Mouse (Mus musculus): ENCODE results near the gene Fam171a1.

Gene Fam171a1

GRCm38 (mm10) chr2:3135297-3135684 lies 21.3 kb downstream of the Fam171a1 start:
- no peak for DNase-seq (ENCODE audit: extremely low read depth, insufficient read length, low spot score)

DNA sequence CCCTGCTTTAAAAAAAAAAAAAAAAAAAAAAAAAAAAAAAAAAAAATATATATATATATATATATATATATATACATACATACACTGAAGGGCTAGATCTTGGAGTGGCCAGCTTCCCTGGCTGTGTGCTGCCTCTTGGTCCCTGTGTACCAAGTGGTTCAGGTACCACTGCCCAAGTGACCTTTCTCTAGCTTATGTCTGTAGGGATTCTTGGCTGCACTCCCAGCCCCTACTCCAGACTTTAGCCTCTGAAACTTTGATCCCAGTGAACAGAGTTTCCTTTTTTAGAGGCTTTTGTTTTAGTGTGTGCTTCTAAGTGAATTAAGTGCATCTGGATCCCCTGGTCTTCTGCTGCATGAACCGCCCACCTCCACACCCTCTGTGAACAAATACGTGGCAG lies 24.3 kb downstream of the Fam171a1 start:
- no peak for DNase-seq (ENCODE audit: extremely low read depth, insufficient read length, low spot score)

DNA sequence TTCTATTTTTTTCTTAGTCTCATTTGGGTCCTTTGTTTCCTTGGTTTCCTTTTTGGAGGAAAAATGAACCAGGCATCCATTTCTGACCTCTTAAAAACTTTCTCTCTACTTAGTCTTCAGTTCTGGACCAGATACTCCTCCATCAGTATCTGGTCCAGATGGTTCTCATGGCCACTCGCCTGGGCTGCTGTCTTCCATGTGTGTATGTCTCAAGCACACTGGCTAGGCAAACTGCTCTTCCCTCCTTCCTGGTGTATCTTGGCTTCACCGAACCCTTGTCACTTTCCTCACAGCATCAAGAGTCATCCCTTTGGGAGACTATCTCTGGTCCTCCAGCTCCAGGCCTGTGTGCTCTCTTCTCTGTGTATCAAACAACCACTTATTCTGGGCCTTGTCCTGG lies 25.0 kb downstream of the Fam171a1 start:
- no peak for DNase-seq (ENCODE audit: extremely low read depth, insufficient read length, low spot score)

DNA sequence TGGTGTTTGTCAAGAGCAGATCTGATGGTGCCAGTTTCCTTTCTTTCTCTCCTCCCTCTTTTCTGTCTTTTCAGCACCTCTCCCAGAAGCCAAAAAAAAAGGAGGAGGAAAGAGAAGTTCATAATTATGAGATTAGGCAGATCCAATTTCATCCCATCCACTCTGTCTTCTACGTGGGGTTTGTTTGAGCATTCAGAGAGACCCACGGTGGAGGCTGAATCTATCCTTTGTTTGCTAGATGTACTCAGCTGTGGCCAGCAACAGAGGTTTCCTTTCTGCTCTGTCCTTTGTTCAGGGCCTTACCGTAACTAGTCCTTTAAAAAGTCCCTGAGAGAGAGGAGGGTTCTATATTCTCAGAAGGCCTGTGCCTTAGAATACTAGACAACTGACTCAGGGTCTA lies 25.6 kb downstream of the Fam171a1 start:
- DNase-seq (ENCODE audit: extremely low read depth, insufficient read length, low spot score): no peak

DNA sequence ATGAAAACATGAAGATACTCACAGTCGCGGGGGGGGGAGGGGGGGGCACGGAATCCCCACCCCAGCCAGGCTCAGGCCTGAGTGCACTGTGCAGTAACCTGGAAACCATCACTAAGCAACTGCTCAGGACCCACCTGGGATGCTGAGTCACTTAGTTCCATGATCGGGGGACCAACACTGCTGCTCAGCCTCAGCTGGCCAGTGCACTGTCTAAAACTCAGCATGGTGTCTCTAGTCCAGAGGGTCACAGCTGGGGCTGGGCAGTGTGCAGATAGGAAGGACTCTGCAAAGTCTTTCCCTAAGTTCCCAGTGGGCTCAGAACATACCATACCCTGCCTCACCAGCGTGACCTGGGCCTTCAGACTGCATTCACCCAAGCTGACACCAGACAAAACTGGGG lies 26.6 kb downstream of the Fam171a1 start:
- DNase-seq (ENCODE audit: extremely low read depth, insufficient read length, low spot score): no peak

DNA sequence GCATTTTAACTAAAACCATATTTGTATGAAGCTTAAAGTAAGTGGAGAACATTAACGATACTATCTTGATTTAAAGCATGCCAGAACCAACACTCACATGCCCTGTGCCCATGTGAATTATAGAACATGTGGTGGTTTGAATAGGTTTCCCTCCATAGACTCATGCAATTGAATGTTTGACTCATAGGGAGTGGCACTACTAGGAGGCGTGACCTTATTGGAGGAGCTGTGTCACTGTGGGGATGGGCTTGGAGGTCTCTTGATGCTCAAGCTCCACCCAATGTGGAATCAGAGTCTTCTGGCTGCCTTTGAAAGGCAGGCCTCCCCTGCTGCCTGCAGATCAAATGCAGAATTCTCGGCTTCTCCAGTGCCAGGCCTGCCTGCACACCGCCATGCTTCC lies 27.8 kb downstream of the Fam171a1 start:
- no peak for DNase-seq (ENCODE audit: extremely low read depth, insufficient read length, low spot score)

DNA sequence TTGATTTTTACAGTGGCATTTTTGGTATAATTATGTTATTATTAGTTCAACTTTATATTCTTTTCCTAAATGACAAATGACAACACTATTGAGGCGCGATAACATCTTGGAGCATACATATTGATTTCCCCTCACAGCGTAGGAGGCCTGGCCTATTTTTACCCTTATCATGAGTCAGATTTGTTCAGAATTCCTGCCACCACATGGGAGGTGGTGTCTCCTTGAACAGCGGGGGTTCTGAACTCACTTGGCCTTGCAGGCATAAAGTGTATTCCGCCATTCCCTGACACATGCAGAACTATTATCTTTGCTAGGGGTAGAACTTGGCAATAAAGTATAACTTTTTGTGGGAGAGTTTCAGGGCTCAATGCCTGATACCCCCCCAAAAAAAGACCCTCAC lies 30.3 kb downstream of the Fam171a1 start:
- no peak for DNase-seq (ENCODE audit: extremely low read depth, insufficient read length, low spot score)

GRCm38 (mm10) chr2:3147550-3148157 lies 33.6 kb downstream of the Fam171a1 start:
- no peak for DNase-seq (ENCODE audit: extremely low read depth, insufficient read length, low spot score)

GRCm38 (mm10) chr2:3148731-3149130 lies 34.7 kb downstream of the Fam171a1 start:
- DNase-seq (ENCODE audit: extremely low read depth, insufficient read length, low spot score): no peak

DNA sequence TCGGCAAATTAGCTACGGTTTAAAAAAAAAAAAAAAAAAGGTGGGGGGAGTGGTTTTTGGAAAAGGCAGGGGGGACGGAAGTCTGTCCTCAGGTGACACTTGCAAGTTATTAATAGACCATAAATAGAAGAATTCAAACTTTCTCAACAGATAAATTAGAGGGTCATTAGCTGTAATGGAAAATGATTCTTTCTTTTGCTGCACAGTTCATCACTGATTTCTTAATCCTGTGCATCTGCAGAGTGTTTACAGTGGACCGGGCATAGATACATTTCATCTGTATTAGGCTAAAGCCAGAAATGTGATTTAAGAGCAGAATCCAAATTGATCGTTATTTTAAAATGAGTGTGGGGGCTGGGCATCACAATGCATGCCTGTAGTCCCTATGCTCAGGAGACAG lies 36.3 kb downstream of the Fam171a1 start:
- no peak for DNase-seq (ENCODE audit: extremely low read depth, insufficient read length, low spot score)

DNA sequence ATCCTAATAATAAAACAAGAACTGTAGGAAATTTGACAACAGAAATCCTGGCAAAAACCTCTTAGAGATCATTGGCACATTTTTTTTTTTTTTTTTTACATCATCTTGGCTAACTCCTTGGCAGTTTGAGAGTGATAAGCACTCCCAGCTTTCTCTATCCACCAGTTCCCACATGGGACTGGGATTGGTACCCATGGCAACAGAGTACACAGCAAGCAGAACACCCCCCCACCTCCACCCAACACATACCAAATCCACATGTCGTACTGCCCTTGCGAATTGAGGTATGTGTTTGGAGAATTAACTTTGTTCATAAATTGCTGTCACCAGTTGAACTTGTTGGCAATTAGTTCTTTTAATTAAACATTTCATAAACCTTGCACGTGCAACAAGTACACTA lies 37.3 kb downstream of the Fam171a1 start:
- DNase-seq (ENCODE audit: extremely low read depth, insufficient read length, low spot score): no peak

DNA sequence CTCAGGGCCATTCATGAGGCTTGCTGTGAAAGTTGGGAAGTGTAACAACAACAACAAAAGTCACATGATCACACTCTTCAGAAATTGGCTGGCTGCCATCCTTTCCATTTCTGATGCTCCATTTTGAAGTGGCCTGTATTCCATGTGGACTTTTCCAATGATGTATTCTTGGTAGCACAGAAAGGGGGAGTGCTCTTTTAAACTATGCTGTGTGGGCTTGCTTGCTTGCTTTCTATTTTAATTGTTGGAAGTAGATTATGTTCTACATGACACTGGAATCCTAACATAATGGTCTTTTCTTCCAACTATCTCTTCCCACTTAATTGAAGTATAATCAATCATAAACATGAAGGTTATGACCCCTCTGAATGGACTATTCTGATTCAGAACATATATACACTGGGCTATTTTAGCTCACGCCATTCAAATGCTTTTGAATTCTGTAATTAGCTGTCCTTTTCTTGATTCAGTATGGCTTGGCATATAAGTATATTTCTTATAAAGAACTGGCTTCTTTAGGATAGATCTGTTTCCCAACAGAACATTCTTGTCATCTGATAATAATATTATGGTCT lies 40.2 kb downstream of the Fam171a1 start:
- no peak for DNase-seq (ENCODE audit: extremely low read depth, insufficient read length, low spot score)

GRCm38 (mm10) chr2:3154986-3155385 lies 41.0 kb downstream of the Fam171a1 start:
- no peak for DNase-seq (ENCODE audit: extremely low read depth, insufficient read length, low spot score)

GRCm38 (mm10) chr2:3157030-3157429 lies 43.0 kb downstream of the Fam171a1 start:
- no peak for DNase-seq (ENCODE audit: extremely low read depth, insufficient read length, low spot score)

GRCm38 (mm10) chr2:3157661-3158344 lies 43.8 kb downstream of the Fam171a1 start:
- DNase-seq (ENCODE audit: extremely low read depth, insufficient read length, low spot score): no peak

DNA sequence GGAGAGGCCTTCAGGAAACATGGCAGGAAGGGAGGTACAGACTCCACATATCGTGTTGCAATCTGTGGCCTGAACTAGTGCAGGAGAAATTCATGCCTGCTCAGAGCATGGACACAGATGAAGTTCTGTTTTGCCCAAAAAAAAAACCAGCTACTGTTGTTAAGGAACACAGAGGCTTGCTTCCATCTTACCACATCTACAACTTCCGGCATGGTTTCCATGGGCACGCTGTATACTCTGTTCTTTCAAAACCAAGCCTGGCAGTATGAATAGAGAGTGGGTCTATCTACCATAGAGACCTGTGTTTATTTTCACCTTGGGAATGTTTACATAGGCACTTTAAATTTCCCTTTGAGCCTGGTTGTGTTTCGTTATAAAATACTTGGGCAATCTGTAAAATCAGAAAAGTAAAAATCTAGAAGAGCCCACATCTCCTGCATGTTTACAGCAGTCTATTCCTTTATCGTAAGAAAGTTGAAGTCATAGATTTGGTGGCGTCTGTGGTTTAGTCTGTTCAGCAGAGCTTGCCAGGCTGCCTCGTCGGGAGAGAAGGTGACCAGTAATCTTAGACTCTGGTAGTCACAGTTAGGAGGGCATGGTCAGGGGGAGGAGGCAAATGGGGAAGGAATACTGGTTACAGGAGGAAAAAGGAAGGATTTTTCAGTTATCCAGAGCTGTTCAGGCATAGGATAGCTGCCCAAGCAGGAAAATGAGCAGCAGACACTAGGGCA lies 44.8 kb downstream of the Fam171a1 start:
- DNase-seq (ENCODE audit: extremely low read depth, insufficient read length, low spot score): no peak

- no peak for DNase-seq (ENCODE audit: extremely low read depth, insufficient read length, low spot score)
Measured at GRCm38 (mm10) chr2:3161578-3161977, 47.6 kb downstream of the Fam171a1 start.

- no peak for DNase-seq (ENCODE audit: extremely low read depth, insufficient read length, low spot score)
Measured at GRCm38 (mm10) chr2:3163501-3164076, 49.6 kb downstream of the Fam171a1 start.

GRCm38 (mm10) chr2:3165037-3165600 lies 51.1 kb downstream of the Fam171a1 start:
- no peak for DNase-seq (ENCODE audit: extremely low read depth, insufficient read length, low spot score)

- DNase-seq (ENCODE audit: extremely low read depth, insufficient read length, low spot score): no peak
Measured at GRCm38 (mm10) chr2:3165890-3166605, 52.0 kb downstream of the Fam171a1 start.

Measured in 3134 (cell line).